Mouse (Mus musculus): ENCODE results near the gene Rad9b.

Rad9b gene

GRCm38 (mm10) chr5:122312942-122313684, 40.9 kb downstream of the Rad9b start:
- DNase-seq (ENCODE audit: low spot score in 2 of 2) = no peak

- DNase-seq (ENCODE audit: low spot score in 2 of 2) = no peak
Measured at GRCm38 (mm10) chr5:122312346-122312745, 41.7 kb downstream of the Rad9b start.

- DNase-seq (ENCODE audit: low spot score in 2 of 2) = no peak
Measured at GRCm38 (mm10) chr5:122311692-122312091, 42.3 kb downstream of the Rad9b start.

GRCm38 (mm10) chr5:122310699-122311098, 43.3 kb downstream of the Rad9b start:
- DNase-seq (ENCODE audit: low spot score in 2 of 2) = no peak

- no peak for DNase-seq (ENCODE audit: low spot score in 2 of 2)
Measured at GRCm38 (mm10) chr5:122306536-122306935, 47.5 kb downstream of the Rad9b start.

GRCm38 (mm10) chr5:122305472-122305871, 48.6 kb downstream of the Rad9b start:
- no peak for DNase-seq (ENCODE audit: low spot score in 2 of 2)

GRCm38 (mm10) chr5:122304541-122304940, 49.5 kb downstream of the Rad9b start:
- DNase-seq (ENCODE audit: low spot score in 2 of 2) = no peak

GRCm38 (mm10) chr5:122303937-122304336, 50.1 kb downstream of the Rad9b start:
- DNase-seq (ENCODE audit: low spot score in 2 of 2) = no peak

GRCm38 (mm10) chr5:122302810-122303745, 51.0 kb downstream of the Rad9b start:
- no peak for DNase-seq (ENCODE audit: low spot score in 2 of 2)

GRCm38 (mm10) chr5:122300071-122300518, 53.9 kb downstream of the Rad9b start:
- DNase-seq (ENCODE audit: low spot score in 2 of 2) = no peak

- no peak for DNase-seq (ENCODE audit: low spot score in 2 of 2)
Measured at GRCm38 (mm10) chr5:122295113-122295935, 58.7 kb downstream of the Rad9b start.

- no peak for DNase-seq (ENCODE audit: low spot score in 2 of 2)
Measured at GRCm38 (mm10) chr5:122294219-122294735, 59.8 kb downstream of the Rad9b start.

GRCm38 (mm10) chr5:122293131-122293530, 60.9 kb downstream of the Rad9b start:
- DNase-seq (ENCODE audit: low spot score in 2 of 2) = no peak

GRCm38 (mm10) chr5:122291553-122292339, 62.3 kb downstream of the Rad9b start:
- no peak for DNase-seq (ENCODE audit: low spot score in 2 of 2)

GRCm38 (mm10) chr5:122291149-122291548, 62.9 kb downstream of the Rad9b start:
- no peak for DNase-seq (ENCODE audit: low spot score in 2 of 2)

GRCm38 (mm10) chr5:122288147-122288811, 65.8 kb downstream of the Rad9b start:
- DNase-seq (ENCODE audit: low spot score in 2 of 2) = no peak

GRCm38 (mm10) chr5:122287026-122287425, 67.0 kb downstream of the Rad9b start:
- DNase-seq (ENCODE audit: low spot score in 2 of 2) = no peak

GRCm38 (mm10) chr5:122286191-122286590, 67.8 kb downstream of the Rad9b start:
- no peak for DNase-seq (ENCODE audit: low spot score in 2 of 2)

- DNase-seq (ENCODE audit: low spot score in 2 of 2) = no peak
Measured at GRCm38 (mm10) chr5:122285767-122286150, 68.3 kb downstream of the Rad9b start.

Data from right cerebral cortex, postnatal 10 days (tissue).